Mouse (Mus musculus): ENCODE data around the gene Gm7233.
"Not testable (repeated sequence)": the region's sequence is repeated elsewhere in the genome, so short reads cannot be mapped to it uniquely, and the experiment has no call there.

Gm7233 gene

DNA sequence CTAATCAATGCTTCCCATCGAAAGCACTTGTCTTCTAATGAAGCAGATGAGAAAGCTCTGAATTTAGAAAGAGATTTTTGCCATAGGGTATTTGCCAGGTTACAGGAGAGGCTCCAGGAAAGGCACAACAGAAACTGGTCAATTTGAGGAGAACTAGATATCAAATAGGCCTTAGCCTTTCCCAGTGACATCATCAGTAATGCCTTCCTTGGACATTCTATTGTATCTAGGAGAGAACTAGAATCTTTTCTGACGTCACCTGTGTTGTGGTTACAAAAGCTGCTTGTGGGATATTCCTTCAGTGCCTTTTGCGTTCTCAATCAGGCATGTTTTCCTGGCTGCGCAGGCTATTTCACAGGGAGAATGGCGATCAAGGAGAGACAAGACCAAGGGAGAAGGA, at the start of gene Gm7233:
Gene Gm7233 (plus strand): TSS at position 301 of the 400 bp plus-strand sequence.
- DNase-seq, result not testable (repeated sequence)

DNA sequence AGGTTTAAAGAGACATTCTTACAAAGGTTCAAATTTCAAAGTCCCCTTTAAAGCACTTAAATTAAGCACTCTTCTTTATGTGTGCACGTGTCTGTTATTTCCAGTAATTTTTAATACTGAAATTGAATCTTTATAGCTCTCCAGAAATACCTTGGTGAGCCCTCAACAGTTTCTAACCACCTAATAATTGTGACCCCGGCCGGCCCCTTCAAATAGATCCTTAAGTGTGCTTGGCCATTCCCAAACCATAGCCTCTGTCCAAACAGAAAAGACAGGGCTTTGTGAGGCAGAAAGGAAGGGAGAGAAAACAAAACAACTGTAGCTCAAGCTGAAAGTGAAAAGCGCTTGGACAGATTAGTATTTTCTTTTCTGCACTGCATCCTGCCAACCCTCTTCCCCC, 12.5 kb upstream of the Gm7233 start:
- not testable (repeated sequence) for DNase-seq

DNA sequence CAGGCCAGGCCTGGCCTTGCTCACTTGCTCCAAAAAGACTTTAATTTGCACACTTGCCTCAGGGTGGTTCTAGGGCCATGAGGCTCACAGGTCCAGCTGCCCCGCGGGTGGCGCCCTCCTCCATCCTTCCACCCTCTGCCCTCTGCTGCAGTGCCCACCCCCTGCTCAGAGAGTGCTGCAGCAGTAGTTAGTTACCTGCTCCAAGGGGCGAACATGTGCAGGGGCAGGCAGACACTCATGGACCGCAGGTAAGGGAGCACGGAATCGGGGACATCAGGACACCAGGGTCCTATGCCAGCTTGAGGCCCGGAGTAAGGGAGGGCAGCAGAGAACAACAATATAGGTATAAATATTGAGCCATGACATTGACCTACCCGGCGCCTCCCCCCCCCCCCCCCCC, 11.7 kb upstream of the Gm7233 start:
- not testable (repeated sequence) for DNase-seq

DNA sequence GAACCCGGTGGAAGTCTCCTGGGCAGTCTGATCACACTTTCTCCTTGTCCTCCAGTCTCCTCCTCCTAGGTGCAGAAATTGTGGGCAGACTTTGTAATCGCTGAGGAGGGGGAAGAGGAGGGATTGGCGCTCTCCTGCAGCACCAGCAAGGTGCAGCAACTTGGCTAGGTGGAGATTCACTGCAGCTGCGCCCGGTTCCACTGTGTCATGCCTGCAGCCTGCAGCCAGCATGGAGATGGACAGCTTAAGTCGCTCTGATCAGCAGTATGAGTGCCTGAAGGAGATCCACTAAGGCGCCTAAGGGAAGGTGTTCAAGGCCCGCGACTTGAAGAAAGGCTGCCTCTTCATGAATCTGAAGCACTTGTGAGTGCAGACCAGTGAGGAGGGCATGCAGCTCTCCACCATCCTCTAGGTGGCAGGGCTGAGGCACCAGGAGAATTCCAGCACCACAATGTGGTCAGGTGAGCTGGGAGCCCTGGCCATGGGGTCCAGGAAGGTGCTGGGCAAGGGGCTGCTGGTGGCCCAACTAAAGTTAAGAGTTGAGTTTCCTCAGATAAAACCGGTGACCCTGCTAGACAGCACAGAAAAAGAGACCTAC, 11.0 kb upstream of the Gm7233 start:
- DNase-seq, result not testable (repeated sequence)

- DNase-seq, result not testable (repeated sequence)
Observed at GRCm38 (mm10) chr14:43235204-43235603, 55.5 kb downstream of the Gm7233 start, which contains the start of gene Gm8122. Gene Gm8122 (minus strand): TSS chr14:43235304.

Measured in cerebellum, adult 11-12 months (tissue).